Mouse (Mus musculus) gastrocnemius, adult 8-10 months (tissue): ENCODE measurements around the gene Meig1. TPM values are rescaled to one million over a fixed set of nuclear protein-coding genes. Genes with fewer than 3 reads are reported as not detected.

ENCODE experiments used
- total RNA-seq, 4 experiments: library from RNA; stranded (reverse); gene quantifications; 2 replicates each; pipeline ENCODE4 v1.2.4; 2022

Gene Meig1
- total RNA-seq, 4 experiments from 2014 or later = not detected

Other genes starting within 250 kb of the Meig1 start
- gene Nmt2, start 138.4 kb downstream of the Meig1 start, total RNA-seq = 10 to 100 TPM in 3 of 4 experiments, 1 to 10 TPM in 1; 10.0 to 17.1 (median 13.1) TPM
- 1 to 10 TPM; 5.3 to 9.1 (median 6.3) TPM for gene Rpp38, start 90.0 kb downstream of the Meig1 start, total RNA-seq
- gene Acbd7, start 86.5 kb downstream of the Meig1 start, total RNA-seq = 1 to 10 TPM in 1 of 4 experiments, not detected in 3; 1.4 TPM
- gene Olah, start 25.4 kb downstream of the Meig1 start, total RNA-seq = not detected
- gene Dclre1c, start 1.5 kb upstream of the Meig1 start, total RNA-seq = 1 to 10 TPM; 1.4 to 2.5 (median 2.1) TPM
- gene Suv39h2, start 52.4 kb upstream of the Meig1 start, total RNA-seq = 1 to 10 TPM in 1 of 4 experiments, under 1 TPM in 3; 0.59 to 1.4 (median 0.71) TPM
- under 1 TPM; 0.51 to 0.87 (median 0.73) TPM for gene Gm45902, start 90.1 kb upstream of the Meig1 start, total RNA-seq
- 10 to 100 TPM in 2 of 4 experiments, 1 to 10 TPM in 2; 8.3 to 11.1 (median 10.2) TPM for gene Hspa14, start 90.2 kb upstream of the Meig1 start, total RNA-seq
- 10 to 100 TPM; 46.1 to 59.1 (median 53.0) TPM for gene Cdnf, start 90.4 kb upstream of the Meig1 start, total RNA-seq
- gene Fam107b, start 147.8 kb upstream of the Meig1 start, total RNA-seq = 1 to 10 TPM in 3 of 4 experiments, under 1 TPM in 1; 0.94 to 3.6 (median 1.3) TPM